Mouse (Mus musculus) heart, embryonic 14.5 days (tissue): Measurements from ENCODE around the gene Vsir. TPM values are rescaled to one million over a fixed set of nuclear protein-coding genes. Genes with fewer than 3 reads are reported as not detected.

Source experiments
- ATAC-seq: fragments of 200-750 bp; cut with Nextera tagmentation; 2 replicates; pipeline ENCODE4 v1.8.0; 2017; ENCODE audit warnings: low read depth, moderate TSS enrichment; ENCODE audit not compliant: insufficient number of reproducible peaks, insufficient read depth, low FRiP score
- H3K27ac ChIP-seq, 2 experiments: fragments of 200-500 bp in 1 of 2; fragments of 300-500 bp in 1 of 2; sonication (generic) in 1 of 2; replicated peaks in 1 of 2; 2 replicates each; pipeline ENCODE4 v1.5.1; 2012 to 2014; ENCODE audit warnings: low read depth in 2 of 2, low read length in 2 of 2, control low read depth in 1 of 2, mild to moderate bottlenecking in 1 of 2, mixed read lengths in 1 of 2; ENCODE audit not compliant: control insufficient read depth in 1 of 2, insufficient read depth in 1 of 2
- H3K27me3 ChIP-seq: fragments of 300-500 bp; sonication (generic); 2 replicates; pipeline ENCODE4 v1.6.1; 2014; ENCODE audit warnings: mild to moderate bottlenecking, low read length, control low read depth; ENCODE audit not compliant: control insufficient read depth, insufficient read depth
- H3K36me3 ChIP-seq: fragments of 300-500 bp; sonication (generic); 2 replicates; pipeline ENCODE4 v1.6.1; 2014; ENCODE audit warnings: mild to moderate bottlenecking, control low read depth, low read length, mixed read lengths; ENCODE audit not compliant: control insufficient read depth, insufficient read depth
- H3K4me1 ChIP-seq, 2 experiments: fragments of 200-500 bp in 1 of 2; fragments of 300-500 bp in 1 of 2; sonication (generic) in 1 of 2; 2 replicates each; pipeline ENCODE4 v1.6.1; 2012 to 2014; ENCODE audit warnings: low read length in 2 of 2, control low read depth in 1 of 2, mixed read lengths in 1 of 2; ENCODE audit not compliant: control insufficient read depth in 2 of 2, insufficient read depth in 2 of 2
- H3K4me2 ChIP-seq: fragments of 300-500 bp; sonication (generic); 2 replicates; pipeline ENCODE4 v1.6.1; 2014; ENCODE audit warnings: mild to moderate bottlenecking, low read length
- H3K4me3 ChIP-seq, 2 experiments: fragments of 200-500 bp in 1 of 2; fragments of 300-500 bp in 1 of 2; sonication (generic) in 1 of 2; 2 replicates each; pipeline ENCODE4 v1.5.1; 2012 to 2014; ENCODE audit warnings: low read length in 2 of 2, mild to moderate bottlenecking in 2 of 2, control low read depth in 1 of 2, low read depth in 1 of 2, moderate library complexity in 1 of 2; ENCODE audit not compliant: control insufficient read depth in 1 of 2, insufficient read depth in 1 of 2
- H3K9ac ChIP-seq: fragments of 300-500 bp; sonication (generic); 2 replicates; pipeline ENCODE4 v1.6.1; 2014; ENCODE audit warnings: mild to moderate bottlenecking, low read length
- H3K9me3 ChIP-seq: fragments of 300-500 bp; sonication (generic); 2 replicates; pipeline ENCODE4 v1.6.1; 2016; ENCODE audit warnings: low read length, control low read depth; ENCODE audit not compliant: control insufficient read depth
- WGBS: fragments of 180-500 bp; shearing (Covaris S2); extraction: QIAGEN DNeasy Blood & Tissue Kit; methylation state at CpG from one replicate; pipeline ENCODE4 v1.1.7; 2014; 5-methylcytosine and 5-hydroxymethylcytosine counted together
- polyA plus RNA-seq: library from polyadenylated mRNA; unstranded; fragments of >200 nt; fragmentation: Nextera tagmentation; extraction: Ambion mirVana; gene quantifications from 2 replicates; pipeline ENCODE4 v1.2.1, GENCODE M21; 2014

Gene Vsir
- polyA plus RNA-seq, 1 experiment from 2014 or later = 2.3 TPM

DNA sequence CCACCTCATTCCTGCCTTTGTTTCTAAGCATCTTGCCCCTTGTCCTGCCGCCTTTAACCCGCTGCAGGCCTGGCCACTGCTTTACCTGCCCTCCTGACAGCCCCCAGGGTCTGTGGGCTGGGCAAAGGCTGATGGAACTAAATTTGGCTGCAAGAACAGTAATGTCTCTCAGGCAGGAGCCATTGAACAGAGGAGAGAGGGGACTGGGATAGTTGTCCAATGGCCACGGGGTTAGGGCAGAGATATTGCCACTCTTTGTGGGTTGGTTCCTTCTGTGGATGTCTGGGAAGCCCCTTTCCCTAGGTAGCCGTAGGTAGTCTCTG lies 7.3 kb downstream of the Vsir start:
- whole genome bisulfite sequencing = 86% methylated on average over 4 of the region's 4 CpGs
- Histone ChIP-seq H3K4me3 (no peak overlapping the region), H3K4me2 (no peak overlapping the region), H3K27ac (no peak overlapping the region), H3K9me3 (no peaks in the 10 kb centered on the region), H3K36me3 (no peaks in the 10 kb centered on the region), H3K27me3 (no peaks in the 10 kb centered on the region), H3K4me1 (peaks cover 10 to 16% of the 10 kb centered on the region in 2 experiments), H3K9ac (no peak overlapping the region)
- ATAC-seq = no peak

DNA sequence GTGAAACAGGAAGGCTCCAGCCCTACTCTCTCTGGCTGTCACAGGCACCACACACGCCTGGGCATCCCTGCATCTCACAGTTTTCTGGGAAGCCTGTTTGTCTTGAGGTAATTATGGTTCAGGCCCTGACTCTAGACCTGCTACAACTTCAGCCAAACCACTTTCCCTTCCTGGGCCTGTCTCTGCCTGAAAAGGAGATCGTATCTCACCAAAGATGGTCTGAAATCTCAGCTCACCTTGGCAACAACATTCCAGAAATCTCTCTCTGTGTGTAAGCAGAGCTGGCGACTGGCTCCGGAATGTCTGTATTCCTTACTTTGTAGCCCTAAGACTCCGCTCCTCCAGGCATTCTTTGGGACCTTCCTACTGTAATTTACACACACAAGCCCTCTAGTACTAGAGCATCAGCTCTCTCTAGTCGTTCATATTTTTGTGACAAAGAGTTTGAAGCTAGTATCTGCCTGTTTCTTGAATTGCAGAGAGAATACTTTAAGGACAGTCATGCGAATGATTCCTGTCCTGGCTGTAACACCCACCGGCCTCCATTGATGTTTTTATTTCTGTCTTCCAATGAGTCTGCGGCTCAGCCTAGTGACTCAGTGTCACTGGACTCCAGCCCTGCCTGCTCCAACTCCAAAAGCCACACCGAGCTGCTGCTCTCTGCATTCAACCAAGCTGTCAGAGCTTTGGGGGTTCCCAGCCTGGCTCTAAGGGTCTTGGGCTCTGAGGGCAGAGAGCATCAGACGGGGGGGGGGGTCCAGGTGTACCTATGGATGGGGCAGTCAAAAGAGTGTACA lies 8.4 kb downstream of the Vsir start:
- no peaks in the 10 kb centered on the region for H3K9me3 ChIP-seq
- no peaks in the 10 kb centered on the region for H3K36me3 ChIP-seq
- no peak for ATAC-seq
- no peak overlapping the region for H3K9ac ChIP-seq
- H3K27ac ChIP-seq = no peak overlapping the region
- H3K4me1 ChIP-seq = peaks cover 8 to 13% of the 10 kb centered on the region in 2 experiments
- H3K4me3 ChIP-seq = no peak overlapping the region
- 44% methylated on average over 11 of the region's 11 CpGs for WGBS
- H3K4me2 ChIP-seq = no peak overlapping the region
- no peaks in the 10 kb centered on the region for H3K27me3 ChIP-seq

DNA sequence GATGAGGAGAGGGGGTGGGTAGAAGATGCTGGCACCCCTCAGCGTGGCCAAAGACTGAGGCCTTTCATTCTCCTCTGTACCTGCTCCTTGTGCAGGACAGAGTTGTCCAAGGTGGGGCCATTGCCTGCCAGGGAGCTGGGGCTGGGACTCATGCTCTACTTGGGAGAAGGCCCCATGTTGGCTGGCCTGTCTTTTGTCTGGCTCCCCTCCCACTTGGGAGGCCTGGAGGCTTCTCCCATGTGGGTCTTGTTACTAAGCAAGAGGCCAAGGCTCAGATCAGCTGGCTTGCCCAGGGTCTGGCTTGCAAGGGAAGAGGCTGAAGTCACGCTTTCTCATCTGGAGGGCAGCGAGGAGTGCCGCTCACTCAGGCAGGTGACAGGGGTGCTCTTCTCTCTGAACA lies 10.8 kb downstream of the Vsir start:
- no peaks in the 10 kb centered on the region for H3K9me3 ChIP-seq
- no peak overlapping the region for H3K27ac ChIP-seq
- H3K4me1 ChIP-seq = no peaks in the 10 kb centered on the region; a peak in 1 of 4 replicates
- H3K4me2 ChIP-seq = no peak overlapping the region
- no peak overlapping the region for H3K4me3 ChIP-seq
- no peak for ATAC-seq
- WGBS = 86% methylated on average over 4 of the region's 4 CpGs
- H3K9ac ChIP-seq = no peak overlapping the region
- H3K36me3 ChIP-seq = no peaks in the 10 kb centered on the region
- H3K27me3 ChIP-seq = no peaks in the 10 kb centered on the region

DNA sequence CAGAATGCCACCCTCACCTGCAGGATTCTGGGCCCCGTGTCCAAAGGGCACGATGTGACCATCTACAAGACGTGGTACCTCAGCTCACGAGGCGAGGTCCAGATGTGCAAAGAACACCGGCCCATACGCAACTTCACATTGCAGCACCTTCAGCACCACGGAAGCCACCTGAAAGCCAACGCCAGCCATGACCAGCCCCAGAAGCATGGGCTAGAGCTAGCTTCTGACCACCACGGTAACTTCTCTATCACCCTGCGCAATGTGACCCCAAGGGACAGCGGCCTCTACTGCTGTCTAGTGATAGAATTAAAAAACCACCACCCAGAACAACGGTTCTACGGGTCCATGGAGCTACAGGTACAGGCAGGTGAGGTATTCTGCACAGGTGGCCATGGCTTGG lies 11.2 kb downstream of the Vsir start:
- Histone ChIP-seq H3K4me1 (no peaks in the 10 kb centered on the region; a peak in 1 of 4 replicates), H3K27ac (no peak overlapping the region), H3K27me3 (no peaks in the 10 kb centered on the region), H3K9me3 (no peaks in the 10 kb centered on the region), H3K4me3 (no peak overlapping the region), H3K36me3 (no peaks in the 10 kb centered on the region), H3K9ac (no peak overlapping the region), H3K4me2 (no peak overlapping the region)
- WGBS = 94% methylated on average over 14 of the region's 14 CpGs
- no peak for ATAC-seq

DNA sequence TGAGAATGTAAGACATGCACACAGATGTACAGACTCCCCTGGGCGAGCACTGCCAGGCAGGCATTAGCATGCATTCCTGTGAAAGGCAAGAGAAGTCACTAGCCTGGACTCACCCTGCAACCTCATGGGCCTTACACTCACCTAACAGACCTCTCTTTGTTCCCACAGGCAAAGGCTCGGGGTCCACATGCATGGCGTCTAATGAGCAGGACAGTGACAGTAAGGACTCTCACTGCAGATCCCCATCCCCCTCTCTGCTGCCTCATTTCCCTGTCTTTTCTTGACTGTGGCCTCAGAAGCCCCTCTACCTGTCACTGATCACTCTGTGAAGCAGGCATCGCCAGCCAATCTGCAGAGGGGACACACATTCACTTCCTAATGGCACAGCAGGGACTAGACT lies 12.1 kb downstream of the Vsir start:
- 50% methylated on average over 4 of the region's 4 CpGs for WGBS
- ATAC-seq = no peak

DNA sequence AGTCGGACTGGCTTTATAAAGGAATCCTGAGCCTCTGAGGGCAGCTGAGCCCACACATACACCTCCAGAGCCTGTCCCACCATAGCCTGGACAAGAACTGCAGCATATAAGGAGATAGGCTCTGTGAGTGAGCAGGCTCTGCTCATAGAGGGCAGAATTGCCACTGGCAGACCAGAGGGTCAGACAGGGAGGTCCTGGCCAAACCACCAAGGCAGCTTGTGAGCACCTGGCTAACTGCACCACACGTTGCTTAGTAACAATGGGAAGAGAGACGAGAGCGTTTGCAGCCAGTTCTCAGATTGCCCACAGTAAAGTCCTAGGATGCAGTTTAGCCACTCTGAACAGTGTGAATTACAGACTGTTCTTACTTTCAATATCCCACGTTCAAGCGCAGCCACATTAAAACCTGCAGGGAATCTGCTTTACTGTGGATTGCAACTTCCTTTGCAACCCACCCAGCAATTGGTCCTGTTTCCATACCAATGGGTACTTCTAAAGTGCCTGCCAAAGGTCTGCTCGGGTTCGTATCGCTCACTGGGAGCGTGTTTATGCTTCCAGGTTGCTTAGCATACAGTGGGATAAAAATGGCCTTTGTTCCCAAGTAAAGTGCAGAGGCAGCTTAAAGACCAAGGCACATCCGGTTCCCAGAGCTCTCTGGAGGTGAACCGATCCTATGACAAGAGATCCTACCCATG lies 15.1 kb downstream of the Vsir start:
- WGBS = 70% methylated on average over 12 of the region's 12 CpGs
- H3K9me3 ChIP-seq = no peaks in the 10 kb centered on the region
- no peak overlapping the region for H3K9ac ChIP-seq
- H3K27me3 ChIP-seq = no peaks in the 10 kb centered on the region
- H3K4me1 ChIP-seq = peaks cover 6 to 7% of the 10 kb centered on the region in 2 experiments; a peak in 1 of 4 replicates
- H3K27ac ChIP-seq = no peak overlapping the region
- H3K4me2 ChIP-seq = no peak overlapping the region
- no peak for ATAC-seq
- H3K4me3 ChIP-seq = no peak overlapping the region
- H3K36me3 ChIP-seq = no peaks in the 10 kb centered on the region

More for the DNA sequence above, 12.1 kb downstream of the Vsir start:
- Histone ChIP-seq H3K4me3 (no peak overlapping the region), H3K4me2 (no peak overlapping the region), H3K9me3 (no peaks in the 10 kb centered on the region), H3K27ac (no peak overlapping the region), H3K27me3 (no peaks in the 10 kb centered on the region), H3K36me3 (no peaks in the 10 kb centered on the region), H3K9ac (no peak overlapping the region), H3K4me1 (no peaks in the 10 kb centered on the region; a peak in 1 of 4 replicates)

DNA sequence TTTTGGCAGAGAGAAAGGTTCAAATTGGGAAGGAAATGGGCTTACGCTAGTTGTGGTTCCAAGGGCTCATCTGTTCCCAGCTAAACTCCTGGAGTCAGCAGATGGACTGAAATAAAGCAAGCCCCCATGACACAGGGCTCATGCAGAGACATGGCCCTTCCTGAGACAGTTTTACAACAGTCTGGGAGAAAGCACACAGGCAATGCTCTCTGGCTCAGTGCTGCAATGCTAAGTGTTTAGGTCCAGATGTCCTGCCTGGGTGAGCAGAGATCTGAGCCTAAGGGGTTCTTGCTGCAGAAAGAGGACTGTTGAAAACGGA lies 15.6 kb downstream of the Vsir start:
- Histone ChIP-seq H3K27me3 (no peaks in the 10 kb centered on the region), H3K4me2 (no peak overlapping the region), H3K4me1 (peaks cover 6 to 7% of the 10 kb centered on the region in 2 experiments; a peak in 1 of 4 replicates), H3K36me3 (no peaks in the 10 kb centered on the region), H3K27ac (no peak overlapping the region), H3K9ac (no peak overlapping the region), H3K9me3 (no peaks in the 10 kb centered on the region), H3K4me3 (no peak overlapping the region)
- WGBS = 73% methylated on average over 2 of the region's 2 CpGs
- no peak for ATAC-seq
